Mouse (Mus musculus) c-Kit-positive CD71-positive TER-119-positive erythroid progenitor cells, embryonic 14.5 days (primary cell): ENCODE measurements around the gene Rhbg.
A peak's percentile ranks its signal among the peaks of the same experiment; 100 is the strongest.
"Not testable (repeated sequence)": the region's sequence is repeated elsewhere in the genome, so short reads cannot be mapped to it uniquely, and the experiment has no call there.

Experiments
- DNase-seq: peaks from one replicate; pipeline ENCODE4 v3.0.0-alpha.2; 2013; ENCODE audit warnings: low spot score

Gene Rhbg

DNA sequence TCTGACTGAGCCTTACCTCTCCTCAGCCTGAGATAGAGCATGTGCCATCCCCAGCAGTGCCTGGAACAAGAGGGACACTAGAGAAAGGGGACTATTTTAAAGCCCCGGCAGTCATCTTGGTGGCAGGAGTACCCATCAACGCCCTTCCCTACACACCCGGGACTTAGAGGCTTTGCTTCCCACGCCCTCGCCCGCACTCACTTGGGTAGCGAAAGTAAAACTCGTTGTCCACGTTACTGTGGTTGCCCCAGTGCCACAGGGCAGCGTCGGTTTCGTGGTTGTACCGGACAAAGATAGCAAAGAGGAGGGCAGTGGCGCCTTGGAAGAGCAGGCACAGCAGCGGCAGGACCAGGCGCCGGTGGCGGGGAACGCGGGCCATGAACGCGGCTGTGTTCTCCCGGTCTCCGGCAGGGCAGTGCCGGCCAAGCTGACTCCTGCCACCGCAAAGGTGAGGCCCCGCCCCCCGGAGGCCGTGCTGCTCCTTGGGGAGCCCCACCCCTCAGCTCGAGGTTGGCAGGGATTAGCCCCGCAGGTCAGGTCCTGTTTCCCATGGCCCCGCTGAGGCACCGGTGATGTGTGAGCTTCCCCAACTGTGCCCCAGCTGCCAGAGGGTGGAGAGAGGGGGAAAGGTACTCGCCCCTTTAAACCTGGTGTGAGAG, at the start of gene Rhbg:
TSS of gene Rhbg (minus strand) at position 442 of the 659 bp plus-strand sequence.
- DNase-seq: no peak

DNA sequence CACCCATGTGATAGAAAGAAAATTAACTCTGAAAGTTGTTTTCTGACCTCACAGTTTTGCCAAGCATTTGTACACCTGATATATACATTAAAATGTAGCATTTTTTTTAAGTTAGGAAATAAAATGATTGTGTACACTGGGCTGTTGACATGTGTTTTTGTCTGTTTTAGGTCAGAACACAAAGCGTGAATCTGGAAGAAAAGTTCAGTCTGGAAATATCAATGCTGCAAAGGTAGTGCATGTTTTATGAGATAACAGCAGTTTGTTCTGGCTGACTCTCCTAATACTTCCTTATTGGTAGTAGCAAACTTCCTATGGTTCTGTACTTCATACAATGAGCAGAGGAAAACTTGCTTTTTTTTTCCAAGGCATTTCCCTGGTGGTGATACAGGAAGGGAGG, 44.7 kb upstream of the Rhbg start:
- no peak for DNase-seq

DNA sequence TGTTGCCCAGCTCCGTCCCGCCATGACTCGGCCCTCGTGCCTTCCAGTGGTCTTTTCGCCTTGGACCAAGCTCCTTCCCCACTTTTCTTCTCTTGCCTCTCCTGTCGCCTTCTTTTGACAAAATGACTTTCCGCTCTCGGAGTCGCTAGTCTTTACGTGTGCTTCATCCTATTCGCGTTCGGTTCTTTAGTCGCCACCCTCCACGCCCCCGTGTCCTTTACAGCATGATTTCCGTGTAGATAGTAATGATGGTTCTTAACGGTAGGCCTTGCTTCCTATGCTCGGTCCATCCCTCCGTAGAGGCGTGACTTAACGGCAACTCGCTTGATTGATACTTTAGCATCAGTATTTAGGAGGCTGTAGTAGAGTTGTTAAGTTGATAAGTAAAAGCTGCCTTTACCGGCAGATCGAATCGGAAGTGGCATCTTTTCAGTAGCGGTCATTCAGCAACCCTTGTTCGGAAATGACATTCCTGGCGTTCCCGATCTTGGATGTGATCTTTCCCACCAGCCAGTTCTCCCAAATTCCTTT, 42.9 kb upstream of the Rhbg start:
- DNase-seq: peak; percentile 53

DNA sequence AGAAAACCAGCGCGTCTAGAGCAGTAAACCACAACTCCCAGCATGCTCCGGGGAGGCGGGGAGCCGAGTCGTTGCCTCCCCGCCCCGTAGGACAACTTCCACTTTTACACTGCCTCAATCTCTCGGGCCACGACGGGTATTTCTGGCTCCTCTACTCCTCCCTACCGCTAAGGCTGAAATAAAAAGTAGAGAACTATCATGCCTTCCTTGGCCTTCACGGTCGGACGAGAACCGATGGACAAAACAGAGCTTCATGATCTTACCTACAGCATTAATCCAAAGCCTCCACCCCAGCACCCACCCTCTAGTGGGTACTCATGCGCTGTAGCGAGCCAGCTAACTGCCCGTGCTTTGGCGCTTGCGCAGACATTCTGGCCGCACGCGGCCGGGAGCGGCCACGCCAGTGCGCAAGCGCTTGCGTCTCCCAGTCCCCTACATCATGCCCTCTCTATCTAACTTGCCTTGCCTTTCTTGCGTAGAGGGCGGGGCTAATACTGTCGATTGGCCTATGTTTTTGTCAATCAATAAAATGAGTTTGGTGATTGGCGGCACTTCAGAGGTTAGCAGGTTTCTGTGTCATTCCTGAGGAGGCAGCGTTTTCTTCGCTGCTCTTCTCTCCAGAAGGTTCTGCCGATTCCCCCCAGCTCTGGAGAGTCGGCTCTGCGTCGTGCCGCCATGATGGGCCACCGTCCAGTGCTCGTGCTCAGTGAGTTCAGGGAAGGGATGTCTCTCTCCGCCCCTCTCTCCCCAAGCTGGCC, 42.2 kb upstream of the Rhbg start, which contains the start of the genes Tsacc and Cct3:
TSS of gene Tsacc (minus strand) at position 439 of the 758 bp plus-strand sequence.
TSS of gene Cct3 (plus strand) at position 556 of the 758 bp plus-strand sequence.
- DNase-seq: peak; percentile 98

DNA sequence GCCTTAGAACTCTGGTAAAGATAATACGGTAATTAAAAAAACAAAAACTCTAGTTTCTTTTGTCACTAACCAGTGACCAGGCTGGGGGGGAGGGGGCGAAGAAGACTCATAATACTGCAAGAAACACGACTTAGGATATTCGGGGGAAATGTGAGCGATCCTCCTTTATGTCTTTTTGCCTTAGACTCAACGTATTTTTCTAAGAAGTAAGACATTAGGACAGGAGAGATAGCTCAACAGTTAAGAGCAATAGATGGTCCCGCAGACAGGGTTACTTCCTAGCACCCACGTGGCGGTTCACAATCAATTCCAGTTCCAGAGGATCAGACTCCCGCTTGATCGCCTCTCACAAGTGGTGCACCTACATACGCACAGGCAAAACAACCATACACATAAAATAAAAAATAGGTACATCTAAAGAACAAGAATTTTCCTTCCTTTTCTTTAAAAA, 41.6 kb upstream of the Rhbg start:
- peak; percentile 69 for DNase-seq

DNA sequence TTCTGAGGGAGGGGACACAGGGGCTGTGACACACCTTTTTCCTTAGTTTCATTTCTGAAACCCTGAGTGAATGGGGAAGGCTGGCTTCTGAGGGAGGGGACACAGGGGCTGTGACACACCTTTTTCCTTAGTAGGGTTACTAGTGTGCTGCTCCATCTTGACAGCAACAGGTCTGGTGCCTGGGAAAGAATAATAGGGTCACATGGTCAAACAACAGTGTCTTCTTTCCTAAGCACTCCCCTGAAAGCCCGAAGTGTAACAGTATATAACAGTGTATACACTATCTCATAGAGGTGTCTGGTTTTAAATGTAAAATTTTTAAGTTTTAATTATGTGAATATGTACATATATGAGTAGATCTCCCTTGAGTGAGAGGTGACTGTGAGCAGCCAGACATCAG, 40.8 kb upstream of the Rhbg start:
- not testable (repeated sequence) for DNase-seq

DNA sequence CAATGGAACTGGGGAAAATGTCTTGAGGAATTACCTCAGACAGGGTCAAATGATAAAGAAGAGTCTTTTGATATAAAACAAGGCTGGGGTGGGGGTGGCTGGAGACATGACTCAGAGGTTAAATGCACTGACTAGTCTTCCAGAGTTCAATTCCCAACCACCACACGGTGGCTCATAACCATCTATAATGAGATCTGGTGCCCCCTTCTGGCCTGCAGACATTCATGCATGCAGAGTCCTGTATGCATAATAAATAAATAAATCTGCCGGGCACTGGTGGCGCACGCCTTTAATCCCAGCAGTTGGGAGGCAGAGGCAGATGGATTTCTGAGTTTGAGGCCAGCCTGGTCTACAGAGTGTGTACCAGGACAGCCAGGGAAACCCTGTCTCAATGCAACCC, 37.5 kb upstream of the Rhbg start:
- no peak for DNase-seq

DNA sequence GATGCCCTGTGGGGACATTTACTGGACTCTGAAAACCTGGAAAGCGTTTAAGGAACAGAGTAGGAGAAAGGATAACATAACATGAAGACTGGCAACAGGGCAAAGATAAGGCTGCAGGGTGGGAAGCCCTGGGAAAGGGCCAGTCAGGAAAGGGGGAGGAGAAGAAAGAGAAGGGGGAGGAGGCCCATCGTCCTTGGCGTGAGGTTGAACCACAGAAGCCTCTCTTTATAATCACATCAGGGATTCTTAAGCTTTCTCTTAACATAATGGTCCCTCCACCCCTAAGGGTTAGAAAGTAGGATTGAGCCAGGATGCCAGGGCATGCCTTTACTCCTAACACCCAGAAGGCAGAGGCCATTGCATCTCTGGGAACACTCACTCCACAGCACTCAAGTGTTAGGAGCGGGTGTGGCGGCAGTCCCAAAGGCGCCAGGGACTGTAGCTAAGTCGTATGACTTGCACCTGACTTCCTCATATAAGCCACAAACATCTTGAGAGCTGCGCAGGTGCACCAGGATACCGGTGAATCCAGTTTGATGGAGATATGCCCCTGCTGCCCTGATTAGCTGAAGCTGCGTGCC, 33.7 kb upstream of the Rhbg start:
- not testable (repeated sequence) for DNase-seq

DNA sequence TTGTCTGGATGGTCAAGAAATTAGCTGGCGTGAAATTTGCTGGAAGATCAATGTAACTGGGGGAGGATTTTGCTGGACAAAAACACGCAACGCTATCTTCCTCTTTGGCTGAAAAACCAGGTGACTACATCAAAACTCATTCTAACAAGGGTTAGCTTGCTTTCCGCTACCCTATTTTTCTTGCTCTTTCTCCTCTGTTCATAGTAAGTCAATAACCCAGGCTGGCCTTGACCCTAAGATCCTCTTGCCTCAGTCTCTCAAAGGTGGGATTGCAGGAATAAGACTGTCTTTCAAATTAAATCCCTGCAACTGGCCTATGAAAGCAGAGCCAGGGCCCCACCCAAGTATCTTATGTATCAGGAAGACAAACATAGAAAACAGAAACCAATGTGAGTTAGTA, 32.6 kb upstream of the Rhbg start, which contains the start of gene Gm38392:
TSS of gene Gm38392 (minus strand) at position 101 of the 400 bp plus-strand sequence.
- DNase-seq: no peak

DNA sequence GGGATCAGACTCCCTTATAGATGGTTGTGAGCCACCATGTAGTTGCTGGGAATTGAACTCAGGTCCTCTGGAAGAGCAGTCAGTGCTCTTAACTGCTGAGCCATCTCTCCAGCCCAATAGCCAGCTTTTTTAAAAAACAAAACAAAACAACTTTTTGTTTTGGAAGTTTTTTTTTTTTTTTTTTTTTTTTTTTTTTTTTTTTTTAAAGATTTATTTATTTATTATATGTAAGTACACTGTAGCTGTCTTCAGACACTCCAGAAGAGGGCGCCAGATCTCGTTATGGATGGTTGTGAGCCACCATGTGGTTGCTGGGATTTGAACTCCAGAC, 31.0 kb upstream of the Rhbg start:
- not testable (repeated sequence) for DNase-seq

DNA sequence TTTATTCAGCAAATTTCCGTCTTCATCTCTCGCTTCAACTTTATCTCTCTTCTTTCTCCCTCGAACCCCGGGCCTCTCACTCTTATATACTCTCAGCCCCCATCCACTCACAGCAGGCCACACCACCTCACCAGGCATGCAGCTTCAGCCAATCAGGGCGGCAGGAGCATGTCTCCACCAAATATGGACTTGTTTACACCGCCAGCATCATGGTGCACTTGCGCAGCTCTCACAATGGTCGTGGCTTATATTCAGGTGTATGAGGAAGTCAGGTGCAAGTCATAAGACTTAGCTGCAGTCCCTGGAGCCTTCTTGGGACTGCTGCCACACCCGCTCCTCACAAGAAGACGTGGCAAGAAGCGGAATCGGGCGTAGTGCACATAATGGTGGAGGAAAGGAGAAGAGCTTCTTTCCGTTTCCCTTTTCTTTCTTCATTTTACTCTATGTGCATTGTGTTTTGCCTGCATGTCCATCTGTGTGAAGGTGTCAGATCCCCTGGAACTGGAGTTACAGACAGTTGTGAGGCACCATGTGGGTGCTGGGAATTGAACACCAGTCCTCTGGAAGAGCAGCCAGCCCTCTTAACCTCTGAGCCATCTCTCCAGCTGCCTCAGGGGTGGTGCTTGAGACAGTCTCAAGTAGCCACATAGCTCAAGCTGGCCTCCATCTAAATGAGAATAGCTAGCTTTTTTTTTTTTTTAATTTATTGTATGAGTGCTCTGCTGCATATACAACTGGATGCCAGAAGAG, 30.5 kb upstream of the Rhbg start:
- not testable (repeated sequence) for DNase-seq

DNA sequence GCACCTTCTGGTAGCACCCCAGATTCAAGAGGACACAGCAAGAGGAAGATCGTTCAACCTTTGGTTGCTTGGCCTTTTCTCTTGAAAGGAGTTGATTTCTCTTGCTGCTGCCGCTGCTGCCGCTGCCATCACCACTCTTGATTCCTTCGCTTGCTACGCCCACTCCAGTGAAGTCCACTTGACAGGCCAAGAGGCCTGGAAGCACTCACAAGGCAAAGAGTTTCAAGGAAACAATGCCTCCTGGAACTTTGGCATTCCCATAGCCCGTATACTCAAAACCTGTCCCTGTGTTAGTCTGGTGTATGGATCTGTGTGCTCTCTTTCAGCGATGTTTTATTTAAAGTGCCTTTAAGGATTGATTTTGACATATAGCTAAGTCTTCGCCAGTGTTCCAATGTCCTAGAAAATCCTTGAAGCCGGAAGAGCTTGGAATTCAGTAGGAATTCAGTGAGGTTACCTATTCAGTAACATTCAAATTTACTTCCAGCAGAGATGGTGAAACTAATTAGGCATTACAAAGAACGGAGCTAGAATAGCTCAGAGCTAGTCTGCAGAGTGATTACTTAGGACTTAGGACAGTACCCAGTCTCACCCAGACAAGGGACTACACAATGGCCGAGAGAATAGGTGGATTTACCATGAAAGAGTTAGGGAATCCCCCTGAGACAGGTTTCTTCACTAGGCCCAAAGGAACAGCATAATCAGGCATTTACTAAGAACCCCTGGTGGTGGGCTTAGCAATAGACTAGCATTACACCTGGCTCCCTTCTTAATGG, 26.8 kb upstream of the Rhbg start:
- DNase-seq: not testable (repeated sequence)

DNA sequence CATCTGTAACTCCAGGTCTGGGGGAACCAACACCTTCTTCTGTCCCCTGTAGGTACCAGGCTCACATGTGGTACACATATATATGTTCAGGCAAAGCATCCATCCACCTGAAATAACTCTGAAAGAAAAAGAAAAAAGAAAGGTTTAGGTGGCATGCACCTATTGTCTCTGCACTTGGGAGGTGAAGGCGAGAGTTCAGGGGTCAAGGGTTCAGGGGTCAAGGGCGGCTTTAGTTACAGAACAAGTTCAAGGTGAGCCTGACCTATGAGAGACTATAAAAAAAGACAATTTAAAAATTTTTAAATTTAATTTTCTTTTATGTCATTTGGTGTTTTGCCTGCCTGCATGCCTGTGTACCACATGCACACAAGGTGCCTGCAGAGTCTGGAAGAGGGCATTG, 25.5 kb upstream of the Rhbg start:
- DNase-seq: no peak

DNA sequence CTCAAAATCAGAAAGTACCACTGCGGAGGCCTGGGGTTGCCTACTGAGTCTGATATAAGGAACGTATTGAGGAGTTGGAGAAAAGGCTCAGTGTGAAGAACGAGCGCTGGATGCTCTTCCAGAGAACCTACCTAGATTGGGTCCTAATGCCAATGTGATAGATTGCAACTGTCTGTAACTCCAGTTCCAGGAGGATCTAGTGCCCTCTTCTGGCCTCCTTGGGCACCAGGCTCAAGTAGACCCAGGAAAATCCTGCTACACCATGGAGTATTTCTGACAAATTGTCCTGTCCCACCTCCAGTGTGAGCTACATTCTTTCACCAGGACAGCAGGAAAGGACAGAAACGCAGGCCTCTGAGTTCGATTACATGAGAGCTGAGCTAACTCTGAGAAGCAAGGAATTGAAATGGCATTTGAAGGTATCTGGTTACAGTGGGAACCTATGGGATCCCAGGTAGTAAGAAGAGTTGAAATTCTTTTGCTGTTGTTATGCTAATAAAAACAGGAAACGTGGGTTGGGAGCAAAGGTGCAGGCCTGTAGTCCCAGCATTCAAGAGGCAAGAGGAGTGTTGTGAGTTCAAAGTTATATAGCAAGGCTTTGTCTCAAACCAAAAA, 22.1 kb upstream of the Rhbg start:
- no peak for DNase-seq

DNA sequence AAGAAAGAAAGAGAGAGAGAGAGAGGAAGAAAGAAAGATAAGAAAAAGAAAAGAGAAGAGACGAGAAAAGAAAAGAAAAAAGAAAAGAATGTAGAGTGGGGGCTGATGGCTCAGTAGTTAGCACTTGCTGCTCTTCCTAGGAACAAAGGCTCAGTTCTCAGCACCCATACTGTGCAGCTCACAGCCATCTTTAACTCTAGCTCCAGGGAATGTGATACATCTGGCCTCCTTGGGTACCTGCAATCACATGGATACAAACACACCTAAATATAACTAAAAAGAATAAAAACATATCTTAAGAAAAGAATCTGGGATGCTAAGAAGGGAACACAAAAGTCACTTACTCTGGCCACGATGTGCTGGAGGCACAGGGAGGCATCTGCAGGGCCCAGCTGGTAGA, 21.6 kb upstream of the Rhbg start:
- no peak for DNase-seq

DNA sequence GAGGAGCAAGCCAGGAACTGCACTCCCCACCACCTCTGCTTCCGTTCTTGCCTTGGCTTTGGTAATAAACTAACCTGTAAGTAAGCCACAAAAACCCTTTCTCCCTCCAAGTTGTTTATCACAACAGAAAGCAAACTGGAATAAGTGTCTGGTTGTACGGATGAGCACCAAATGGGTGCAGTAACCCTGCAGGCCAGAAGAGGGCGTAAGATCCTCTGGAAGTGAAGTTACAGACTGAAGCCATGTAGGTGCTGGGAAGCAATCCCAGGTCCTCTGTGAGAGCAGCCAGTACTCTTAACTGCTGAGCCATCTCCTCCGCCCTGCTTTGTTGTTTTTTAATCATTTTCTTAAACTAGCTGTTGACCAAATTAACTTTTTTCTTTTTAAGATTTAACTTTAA, 19.5 kb upstream of the Rhbg start:
- DNase-seq: no peak

DNA sequence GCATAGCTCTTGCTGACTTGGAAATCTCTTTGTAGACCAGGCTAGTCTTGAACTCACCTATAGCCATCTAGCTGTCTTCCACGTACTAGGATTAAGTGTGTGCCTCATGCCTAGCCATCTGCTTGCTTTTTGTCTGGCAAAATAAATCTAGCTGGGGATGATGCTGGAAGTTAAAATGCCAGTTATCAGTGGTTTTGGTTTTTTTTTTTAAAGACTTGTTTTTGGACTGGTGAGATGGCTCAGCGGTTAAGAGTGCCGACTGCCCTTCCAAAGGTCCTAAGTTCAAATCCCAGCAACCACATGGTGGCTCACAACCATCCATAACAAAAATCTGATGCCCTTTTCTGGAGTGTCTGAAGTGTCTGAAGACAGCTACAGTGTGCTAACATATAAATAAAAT, 17.4 kb upstream of the Rhbg start:
- DNase-seq: no peak

DNA sequence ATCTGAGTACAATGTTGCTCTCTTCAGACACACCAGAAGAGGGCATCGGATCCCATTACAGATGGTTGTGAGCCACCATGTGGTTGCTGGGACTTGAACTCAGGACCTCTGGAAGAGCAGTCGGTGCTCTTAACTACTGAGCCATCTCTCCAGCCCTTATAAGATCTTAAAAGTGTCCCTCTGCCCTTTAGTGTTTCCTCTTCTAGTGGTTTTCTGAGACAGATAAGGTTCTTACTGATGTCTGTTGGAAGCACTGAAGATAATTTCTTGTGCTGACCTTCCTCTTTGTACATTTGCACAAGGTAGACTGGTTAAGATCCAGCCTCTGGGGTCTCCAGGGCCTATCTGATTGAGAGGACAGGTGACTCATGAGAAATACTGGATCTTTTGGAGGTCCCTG, 16.8 kb upstream of the Rhbg start:
- not testable (repeated sequence) for DNase-seq

DNA sequence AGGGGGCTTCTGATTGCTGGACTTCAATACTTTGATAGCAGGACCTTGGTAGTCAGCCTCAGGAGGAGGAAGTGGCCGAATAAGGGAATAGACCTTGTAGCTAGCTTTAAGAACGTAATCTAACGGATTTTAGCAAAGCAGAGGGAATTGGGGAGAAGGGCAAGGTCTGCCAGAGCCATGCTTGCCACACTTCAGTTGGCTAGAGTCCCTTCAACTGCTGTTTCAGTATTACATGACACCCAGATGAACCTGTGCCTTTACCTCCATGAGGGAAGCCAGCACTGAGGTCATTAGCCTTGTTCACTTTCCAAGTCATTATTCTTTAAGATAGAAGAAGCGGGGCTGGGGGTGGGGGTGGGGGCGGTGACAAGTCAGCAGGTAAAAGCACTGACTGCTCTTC, 14.5 kb upstream of the Rhbg start:
- DNase-seq: no peak

DNA sequence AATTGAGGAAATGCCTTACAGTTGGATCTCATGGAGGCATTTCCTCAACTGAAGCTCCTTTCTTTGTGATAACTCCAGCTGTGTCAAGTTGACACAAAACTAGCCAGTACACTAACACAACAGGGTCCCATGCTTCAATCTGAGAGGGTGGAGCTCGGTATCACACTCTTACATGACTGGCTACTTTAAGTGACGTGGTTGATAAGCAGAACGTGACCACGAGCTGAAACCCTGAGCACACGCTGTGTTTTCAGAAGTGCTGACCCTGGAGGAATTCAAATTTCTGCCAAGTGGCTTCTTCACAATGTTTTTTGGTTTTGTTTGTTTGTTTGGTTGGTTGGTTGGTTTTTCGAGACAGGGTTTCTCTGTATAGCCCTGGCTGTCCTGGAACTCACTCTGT, 13.5 kb upstream of the Rhbg start:
- DNase-seq: not testable (repeated sequence)

DNA sequence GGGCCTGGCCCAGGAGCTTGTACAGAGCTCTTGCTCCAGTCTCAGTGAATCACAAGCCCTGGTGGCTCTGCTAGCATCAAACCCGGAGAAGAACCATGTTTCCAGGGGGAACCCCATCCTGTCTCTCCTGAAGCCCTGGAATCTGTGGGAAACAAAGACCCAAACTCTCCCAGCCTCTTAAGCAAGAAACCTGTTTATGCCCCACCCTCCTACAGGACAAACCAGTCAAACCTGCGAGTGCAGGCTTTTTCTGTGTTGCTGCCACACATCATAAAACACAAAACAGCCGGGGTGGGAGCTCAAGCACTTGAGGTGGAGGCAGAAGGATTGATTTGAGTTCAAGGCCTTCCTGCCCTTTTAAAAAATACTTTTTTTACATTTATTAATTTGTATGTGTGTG, 7.8 kb upstream of the Rhbg start:
- DNase-seq: no peak
